Mouse (Mus musculus): Measurements from ENCODE around the gene Thrb.

DNA sequence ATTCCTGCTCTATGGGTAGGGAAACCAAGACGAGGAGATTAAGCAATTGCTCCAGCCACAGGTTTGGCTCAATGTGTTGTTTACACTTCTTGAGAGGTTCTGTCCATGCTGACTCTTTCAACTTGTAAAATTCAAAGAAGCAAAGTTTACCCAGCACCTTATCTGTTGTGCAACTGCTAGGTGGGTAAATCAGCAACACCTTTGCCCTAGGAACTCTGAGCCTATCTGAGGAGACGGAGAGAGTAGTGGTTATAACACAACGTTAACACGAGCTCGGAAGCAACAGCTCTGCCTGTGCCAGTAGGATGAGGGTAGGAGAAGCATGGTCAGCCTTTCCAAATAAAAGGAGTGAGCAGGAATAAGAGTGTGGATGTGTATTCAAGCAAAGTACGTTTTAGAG, 185.8 kb downstream of the Thrb start:
- TF ChIP-seq CTCF (IDR thresholded peaks at IDR 0.05; ENCODE audit: low read depth) (no peak), EP300 (IDR thresholded peaks at IDR 0.05; ENCODE audit: low read depth) (peak; percentile 45)

Data from liver, postnatal 0 days (tissue).